ENCODE assay signal across 9 mouse cellular contexts in genomic region chr11:11831526-11831925, GRCm38 (mm10). TPM values are rescaled to one million over a fixed set of nuclear protein-coding genes. Genes with fewer than 3 reads are reported as not detected.
DNase-seq lines count a peak whose midpoint lies in the region; ATAC-seq lines count a peak whose summit lies in the region.
"Had no signal": no experiment of that assay in that cellular context is flagged by ENCODE, and none has a peak within 500 bp of the region (broad histone marks: within the 10 kb centered on the region; RNA-seq: fewer than 3 reads in every experiment).

No protein-coding gene starts in this region.

- DNase-seq in forebrain, embryonic 11.5 days (ENCODE audit: low spot score), result no peak
- no peak for DNase-seq in kidney, postnatal 14 days
- DNase-seq in intestine, embryonic 14.5 days (ENCODE audit: low spot score), result no peak
- DNase-seq in liver, embryonic 13.5 days, result no peak
- DNase-seq in cerebellum, adult 11 months, result no peak
- DNase-seq in layer of hippocampus, adult 9-11 months, result no peak

- no peak overlapping the region for H3K4me2 ChIP-seq in forebrain, embryonic 11.5 days (ENCODE audit: low read depth, low read length, severe bottlenecking)
- H3K4me2 ChIP-seq in forebrain, embryonic 16.5 days (ENCODE audit: low read length), result no peak overlapping the region
- no peak overlapping the region for H3K4me2 ChIP-seq in kidney, embryonic 15.5 days
- H3K4me2 ChIP-seq in intestine, embryonic 14.5 days (ENCODE audit: low read length), result peak overlapping the region; percentile 15; the same call in 1 of the 2 replicates
- H3K4me2 ChIP-seq in liver, embryonic 13.5 days, result no peak overlapping the region

- peaks cover 27% of the 10 kb centered on the region for H3K4me1 ChIP-seq in forebrain, embryonic 11.5 days (replicated peaks; ENCODE audit: control insufficient read depth, insufficient read depth, low read length)
- peaks cover 13% of the 10 kb centered on the region for H3K4me1 ChIP-seq in forebrain, embryonic 16.5 days (replicated peaks; ENCODE audit: control insufficient read depth, insufficient read depth, low read length)
- peaks cover 65% of the 10 kb centered on the region for H3K4me1 ChIP-seq in kidney, embryonic 15.5 days
- H3K4me1 ChIP-seq in intestine, embryonic 14.5 days (replicated peaks; ENCODE audit: control insufficient read depth, insufficient read depth, low read length), result peaks cover 64% of the 10 kb centered on the region
- peaks cover 74% of the 10 kb centered on the region for H3K4me1 ChIP-seq in liver, embryonic 13.5 days (replicated peaks)

- no peak overlapping the region for H3K4me3 ChIP-seq in forebrain, embryonic 11.5 days (ENCODE audit: low read depth, low read length)
- no peak overlapping the region for H3K4me3 ChIP-seq in forebrain, embryonic 16.5 days (replicated peaks; ENCODE audit: low read length)
- H3K4me3 ChIP-seq in kidney, embryonic 15.5 days (replicated peaks), result no peak overlapping the region
- no peak overlapping the region for H3K4me3 ChIP-seq in intestine, embryonic 14.5 days (ENCODE audit: low read depth, low read length)
- H3K4me3 ChIP-seq in liver, embryonic 13.5 days (replicated peaks), result no peak overlapping the region

- no peaks in the 10 kb centered on the region for H3K27me3 ChIP-seq in forebrain, embryonic 11.5 days (ENCODE audit: control insufficient read depth, insufficient read depth, low read length)
- no peaks in the 10 kb centered on the region for H3K27me3 ChIP-seq in forebrain, embryonic 16.5 days (replicated peaks; ENCODE audit: control insufficient read depth, insufficient read depth, low read length)
- no peaks in the 10 kb centered on the region for H3K27me3 ChIP-seq in kidney, embryonic 15.5 days
- no peaks in the 10 kb centered on the region for H3K27me3 ChIP-seq in intestine, embryonic 14.5 days (replicated peaks; ENCODE audit: control insufficient read depth, insufficient read depth, low read length)
- H3K27me3 ChIP-seq in liver, embryonic 13.5 days, result peaks cover 40% of the 10 kb centered on the region
- H3K27me3 ChIP-seq: Patski had no signal

- no peaks in the 10 kb centered on the region for H3K36me3 ChIP-seq in forebrain, embryonic 11.5 days (ENCODE audit: control insufficient read depth, insufficient read depth, low read length)
- H3K36me3 ChIP-seq in forebrain, embryonic 16.5 days (ENCODE audit: control insufficient read depth, insufficient read depth), result no peaks in the 10 kb centered on the region
- H3K36me3 ChIP-seq in kidney, embryonic 15.5 days, result no peaks in the 10 kb centered on the region
- H3K36me3 ChIP-seq in intestine, embryonic 14.5 days (ENCODE audit: control insufficient read depth, insufficient read depth, low read length), result no peaks in the 10 kb centered on the region
- no peaks in the 10 kb centered on the region for H3K36me3 ChIP-seq in liver, embryonic 13.5 days

- WGBS in forebrain, embryonic 11.5 days, result 13% methylated on average over 6 of the region's 6 CpGs
- WGBS in forebrain, embryonic 16.5 days, result 45% methylated on average over 6 of the region's 6 CpGs
- whole genome bisulfite sequencing in kidney, embryonic 15.5 days, result 19% methylated on average over 6 of the region's 6 CpGs
- WGBS in intestine, embryonic 14.5 days, result 7% methylated on average over 6 of the region's 6 CpGs
- 61% methylated on average over 6 of the region's 6 CpGs for WGBS in liver, embryonic 13.5 days (ENCODE audit: insufficient replicate concordance)

- H3K27ac ChIP-seq in forebrain, embryonic 11.5 days (ENCODE audit: low read depth, low read length), result peak overlapping the region; percentile 46; the same call in 1 of the 2 replicates
- no peak overlapping the region for H3K27ac ChIP-seq in forebrain, embryonic 16.5 days (ENCODE audit: low read length)
- peak overlapping the region; percentile 88 for H3K27ac ChIP-seq in kidney, embryonic 15.5 days
- H3K27ac ChIP-seq in intestine, embryonic 14.5 days (ENCODE audit: low read depth), result peak overlapping the region; percentile 93
- peak overlapping the region; percentile 70 for H3K27ac ChIP-seq in liver, embryonic 13.5 days

- H3K9me3 ChIP-seq in forebrain, embryonic 11.5 days (ENCODE audit: control insufficient read depth, low read length), result no peaks in the 10 kb centered on the region
- no peaks in the 10 kb centered on the region for H3K9me3 ChIP-seq in forebrain, embryonic 16.5 days (ENCODE audit: control insufficient read depth, low read length)
- H3K9me3 ChIP-seq in kidney, embryonic 15.5 days (replicated peaks), result no peaks in the 10 kb centered on the region
- no peaks in the 10 kb centered on the region for H3K9me3 ChIP-seq in intestine, embryonic 14.5 days (ENCODE audit: control insufficient read depth, low read length)
- no peaks in the 10 kb centered on the region for H3K9me3 ChIP-seq in liver, embryonic 13.5 days (replicated peaks)

- ATAC-seq in forebrain, embryonic 11.5 days (replicated peaks; ENCODE audit: low FRiP score), result no peak
- no peak for ATAC-seq in forebrain, embryonic 16.5 days
- no peak for ATAC-seq in kidney, embryonic 15.5 days (replicated peaks; ENCODE audit: low FRiP score)
- ATAC-seq in intestine, embryonic 14.5 days (replicated peaks; ENCODE audit: low FRiP score, low TSS enrichment, low read depth), result no peak
- no peak for ATAC-seq in liver, embryonic 13.5 days (ENCODE audit: low read depth)
- ATAC-seq: Patski had no signal

- H3K9ac ChIP-seq in forebrain, embryonic 11.5 days (ENCODE audit: low read length), result peak overlapping the region; percentile 41
- no peak overlapping the region for H3K9ac ChIP-seq in forebrain, embryonic 16.5 days (replicated peaks; ENCODE audit: low read depth, low read length)
- 0 out of 2 replicates have a peak overlapping the region, but pooled peaks have one; percentile 10 for H3K9ac ChIP-seq in kidney, embryonic 15.5 days
- H3K9ac ChIP-seq in intestine, embryonic 14.5 days (ENCODE audit: low read length), result peak overlapping the region; percentile 17; the same call in 1 of the 2 replicates
- H3K9ac ChIP-seq in liver, embryonic 13.5 days, result 0 out of 2 replicates have a peak overlapping the region, but pooled peaks have one; percentile 26

RNA-seq across cellular contexts. Expression of gene Fignl1, which starts 22.8 kb away (rescaled TPM):
- polyA plus RNA-seq in forebrain, embryonic 11.5 days (2014; fragmentation: Nextera tagmentation; extraction: Ambion mirVana), result 89.5 and 101 TPM in 2 replicates
- polyA plus RNA-seq in forebrain, embryonic 16.5 days (2015; fragmentation: Nextera tagmentation; extraction: Ambion mirVana), result 25.5 and 28.6 TPM in 2 replicates
- polyA plus RNA-seq in kidney, embryonic 15.5 days (2015; fragmentation: Nextera tagmentation; extraction: Ambion mirVana), result 66.0 and 70.0 TPM in 2 replicates
- 61.7 and 63.7 TPM in 2 replicates for polyA plus RNA-seq in intestine, embryonic 14.5 days (2014; fragmentation: Nextera tagmentation; extraction: Ambion mirVana)
- polyA plus RNA-seq in liver, embryonic 13.5 days (2015; fragmentation: Nextera tagmentation; extraction: Ambion mirVana), result 107 and 133 TPM in 2 replicates
